Mouse (Mus musculus) MEL-GATA-1-ER (cell line): Measurements from ENCODE around the gene Cd34.

Source experiments
- DNase-seq: peaks from one replicate; pipeline ENCODE4 v3.0.0-alpha.2; 2012; ENCODE audit warnings: low read depth; ENCODE audit errors: extremely low read depth

The Cd34 gene

GRCm38 (mm10) chr1:194938715-194939114 lies at the start of gene Cd34:
Cd34 (plus strand) TSS chr1:194938819.
- DNase-seq = no peak

- no peak for DNase-seq
These were observed 44.1 kb upstream of the Cd34 start for GRCm38 (mm10) chr1:194894513-194894912.

- DNase-seq = no peak
These were observed 43.3 kb upstream of the Cd34 start for GRCm38 (mm10) chr1:194895287-194895686.

DNA sequence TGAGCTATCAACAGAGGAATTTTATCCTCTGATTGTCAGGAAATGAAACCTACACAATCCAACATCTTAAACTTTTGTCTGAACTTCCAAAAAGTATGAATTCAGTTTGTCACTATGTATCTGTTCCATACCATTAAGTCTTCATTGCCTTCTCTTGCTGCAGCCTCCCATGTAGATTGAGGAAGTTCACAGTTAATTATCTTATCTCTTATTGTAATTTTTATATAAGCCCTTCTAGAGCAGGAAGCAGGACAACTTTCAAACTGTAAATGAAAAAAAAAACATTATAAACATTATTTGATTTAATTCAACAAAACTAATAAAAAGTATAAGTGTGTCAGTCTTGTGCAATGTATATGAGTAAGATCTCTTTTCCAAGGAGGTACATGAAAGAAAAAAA lies 37.5 kb upstream of the Cd34 start:
- DNase-seq = peak; percentile 43

DNA sequence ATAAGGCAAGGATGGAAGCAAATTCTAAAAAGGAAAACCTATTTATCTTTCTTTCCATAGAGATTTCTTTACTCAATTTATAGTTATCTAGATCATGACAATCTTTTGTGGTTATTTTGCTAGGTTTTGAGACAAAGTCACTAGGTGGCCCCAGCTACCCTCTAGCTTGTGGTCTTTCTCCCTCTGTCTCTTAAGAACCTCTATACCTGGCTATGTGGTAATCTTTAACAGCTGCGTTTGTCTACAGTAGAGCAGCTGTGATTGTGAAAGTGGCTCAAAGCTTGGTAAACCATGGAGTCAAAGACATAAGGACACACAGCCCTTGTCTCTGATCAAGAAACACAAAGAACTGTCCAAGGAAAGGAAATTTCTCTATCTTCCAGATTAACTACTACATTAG lies 36.8 kb upstream of the Cd34 start:
- no peak for DNase-seq

- no peak for DNase-seq
These were observed 29.7 kb upstream of the Cd34 start for GRCm38 (mm10) chr1:194908956-194909355.

GRCm38 (mm10) chr1:194925753-194926350 lies 12.8 kb upstream of the Cd34 start:
- no peak for DNase-seq

- DNase-seq = no peak
These were observed 10.7 kb upstream of the Cd34 start for GRCm38 (mm10) chr1:194927887-194928286.

DNA sequence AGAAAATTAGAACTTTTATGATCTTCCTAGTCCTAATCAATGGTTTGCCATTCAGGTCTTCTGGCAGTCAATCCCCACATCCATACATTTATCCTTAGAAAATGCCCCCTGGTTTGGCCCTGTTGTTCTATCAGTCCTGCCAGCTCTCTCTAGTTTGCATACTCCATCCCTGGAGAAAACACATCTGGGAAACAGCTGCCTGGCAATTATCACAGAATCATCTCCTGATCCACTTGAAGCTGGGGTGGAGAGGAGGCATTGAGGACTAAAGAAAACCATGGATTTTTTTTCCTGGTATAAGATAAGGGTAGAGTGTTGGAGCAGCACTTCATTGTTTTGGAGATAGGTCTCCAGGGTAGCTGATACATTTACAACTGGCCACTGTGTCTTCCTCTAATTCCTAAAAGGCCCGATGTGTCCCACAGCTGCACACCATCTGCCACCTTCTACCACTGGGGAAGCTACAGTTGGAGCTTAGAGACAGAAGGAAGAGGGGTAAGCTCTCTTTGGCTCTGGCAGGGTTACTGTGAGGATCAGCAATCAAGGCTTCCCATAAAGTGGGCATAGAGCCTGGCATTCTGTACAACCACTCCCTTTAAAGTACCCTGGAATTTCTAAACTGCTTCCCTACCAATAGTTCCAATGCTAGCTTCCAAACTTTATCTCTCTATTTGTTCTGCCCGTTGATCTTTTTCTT lies 9.2 kb upstream of the Cd34 start:
- no peak for DNase-seq

DNA sequence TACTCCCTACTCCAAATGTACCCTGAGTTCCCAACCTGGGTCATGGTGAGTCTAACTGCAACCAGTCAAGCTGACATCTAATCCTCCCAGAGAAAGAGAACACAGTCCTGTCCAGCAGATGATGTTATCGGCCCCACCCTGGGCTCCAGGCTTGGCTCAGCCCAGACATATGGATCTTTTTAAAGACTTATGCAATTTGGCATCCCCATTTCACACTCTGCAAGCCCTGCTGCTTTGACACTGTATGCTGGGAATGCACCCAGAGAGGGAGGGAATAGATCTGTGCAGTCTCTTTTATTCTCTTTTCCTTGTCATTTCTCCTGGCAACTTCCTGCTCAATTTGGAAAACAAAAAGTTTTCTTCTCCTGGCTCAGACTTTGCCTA lies 8.7 kb upstream of the Cd34 start:
- no peak for DNase-seq

DNA sequence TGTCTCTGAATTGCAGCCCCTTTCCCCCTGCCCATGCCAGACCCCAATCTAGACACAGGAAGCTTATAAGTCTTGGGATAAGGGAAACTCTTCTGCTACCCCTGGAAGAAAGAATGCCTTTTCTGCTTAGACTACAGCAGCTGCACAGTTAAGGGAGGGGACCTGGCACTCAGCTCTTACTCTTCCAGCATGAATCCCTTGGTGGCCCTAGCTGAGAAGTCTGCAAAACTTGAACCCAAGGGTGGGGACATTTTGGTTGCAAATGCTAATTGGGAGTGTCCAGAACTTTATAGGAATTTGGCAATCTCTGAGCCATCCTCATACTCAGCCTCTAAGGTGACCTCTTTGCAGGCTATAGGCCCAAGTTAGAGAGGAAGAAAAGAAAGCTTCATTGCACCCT lies 7.9 kb upstream of the Cd34 start:
- no peak for DNase-seq

DNA sequence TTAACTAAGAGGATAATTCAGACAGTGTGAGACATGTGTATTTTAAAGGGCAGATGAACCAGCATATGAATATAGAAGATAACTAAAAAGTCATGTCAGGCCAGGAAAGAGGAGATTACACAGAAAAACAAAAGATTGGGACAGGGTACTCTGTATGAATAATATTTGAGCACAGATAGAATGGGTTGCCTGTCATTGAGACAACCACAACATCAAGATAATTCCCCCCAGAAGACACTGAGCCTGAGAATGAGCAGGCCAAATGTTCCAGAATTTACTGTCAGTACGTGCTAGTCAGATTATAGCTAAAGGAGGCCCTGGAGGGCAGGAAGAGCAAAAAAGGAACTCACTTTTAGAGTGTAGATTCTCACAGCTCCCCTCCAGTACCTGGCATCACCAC lies 3.3 kb upstream of the Cd34 start:
- DNase-seq = peak; percentile 90

DNA sequence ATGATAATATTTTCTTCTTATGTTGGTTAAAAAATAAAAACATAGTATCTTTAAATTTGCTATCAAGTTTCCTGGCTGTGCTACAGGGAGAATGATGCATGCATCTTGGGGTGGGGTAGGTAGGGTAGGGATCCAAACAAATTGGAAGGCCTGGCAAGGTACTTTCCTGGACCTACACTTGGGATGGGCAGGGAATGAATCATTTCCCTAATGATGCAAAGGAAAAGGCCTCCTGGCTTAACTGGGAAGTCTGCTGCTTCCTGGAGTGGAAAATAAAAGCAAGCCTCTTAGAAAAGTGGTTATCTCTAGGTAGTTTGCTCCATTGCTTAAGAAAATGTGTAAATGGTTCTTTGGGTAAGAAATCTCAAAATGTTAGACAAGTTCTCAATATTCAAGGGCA lies 2.9 kb downstream of the Cd34 start:
- no peak for DNase-seq

DNA sequence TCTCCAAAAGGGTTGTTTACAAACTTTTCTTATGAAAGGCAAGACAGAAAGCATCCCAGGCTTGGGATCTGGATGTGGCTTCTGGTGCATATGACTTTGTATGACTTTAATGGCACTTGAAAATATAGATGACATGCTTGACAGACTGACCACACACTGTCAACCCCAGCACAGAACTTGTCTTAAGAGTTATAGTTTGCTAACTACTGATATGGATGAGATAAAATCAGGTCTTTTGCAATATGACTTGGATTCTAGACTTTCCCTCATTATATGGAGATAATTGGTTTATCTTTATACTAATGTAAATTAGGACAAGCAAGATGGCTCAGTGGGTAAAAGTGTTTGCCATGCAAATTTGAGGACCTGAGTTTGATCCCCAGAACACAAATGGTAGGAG lies 4.3 kb downstream of the Cd34 start:
- DNase-seq = no peak

- DNase-seq = peak; percentile 90
These were observed 4.9 kb downstream of the Cd34 start for GRCm38 (mm10) chr1:194943485-194943884.

DNA sequence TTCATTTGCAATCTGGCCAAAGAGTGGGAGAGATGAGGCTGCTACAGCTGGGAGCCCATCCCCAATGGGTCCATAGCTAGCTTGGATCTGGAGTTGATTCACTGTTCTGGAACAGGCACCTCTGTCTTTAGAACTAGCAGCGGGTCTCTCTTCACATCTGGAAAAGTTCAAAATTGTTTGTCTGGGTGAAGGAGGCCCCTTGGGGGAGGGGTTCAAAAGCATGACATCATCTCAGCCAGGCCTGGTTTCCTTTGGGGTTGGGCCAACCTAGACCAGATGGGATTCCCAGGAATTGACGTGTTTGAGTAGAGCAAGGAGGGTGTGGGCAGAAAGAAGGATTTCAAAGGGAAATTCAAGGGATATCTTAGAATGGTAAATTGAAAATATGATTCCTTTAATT lies 6.8 kb downstream of the Cd34 start:
- DNase-seq = no peak

DNA sequence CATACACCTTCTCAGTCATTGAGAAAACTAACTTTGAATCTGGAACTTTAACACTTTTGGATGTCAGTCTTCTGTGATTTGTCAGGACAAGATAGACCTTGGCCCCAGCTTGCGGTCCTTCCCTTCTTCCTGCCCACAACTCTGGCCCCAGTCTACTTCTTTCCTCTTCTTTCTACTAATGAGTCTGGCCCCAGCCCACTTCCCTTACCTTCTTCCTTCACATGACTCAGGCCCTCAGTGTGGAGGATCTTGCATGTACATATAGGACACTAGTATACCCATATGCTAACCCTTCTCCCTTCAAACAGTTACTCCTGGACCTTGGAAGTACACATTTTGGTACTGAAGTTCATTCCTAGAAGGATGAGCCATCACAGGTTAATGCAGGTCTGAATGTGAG lies 7.8 kb downstream of the Cd34 start:
- DNase-seq = no peak

DNA sequence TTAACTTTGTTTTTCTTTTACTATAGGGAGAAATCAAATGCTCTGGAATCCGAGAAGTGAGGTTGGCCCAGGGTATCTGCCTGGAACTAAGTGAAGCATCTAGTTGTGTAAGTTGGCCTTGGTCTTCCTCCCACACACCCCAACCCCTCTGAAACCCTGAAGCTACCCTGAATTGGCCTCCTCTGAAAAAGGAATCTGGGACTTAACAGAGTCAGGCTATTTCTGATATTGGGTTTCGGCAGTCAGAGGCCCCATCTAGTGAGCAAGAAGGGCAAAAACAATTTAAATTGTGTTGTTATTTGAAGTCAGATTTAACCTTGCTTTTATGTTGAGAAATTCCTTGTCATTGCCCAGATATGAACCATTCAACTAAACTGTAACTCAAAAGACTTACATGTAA lies 12.3 kb downstream of the Cd34 start:
- no peak for DNase-seq

DNA sequence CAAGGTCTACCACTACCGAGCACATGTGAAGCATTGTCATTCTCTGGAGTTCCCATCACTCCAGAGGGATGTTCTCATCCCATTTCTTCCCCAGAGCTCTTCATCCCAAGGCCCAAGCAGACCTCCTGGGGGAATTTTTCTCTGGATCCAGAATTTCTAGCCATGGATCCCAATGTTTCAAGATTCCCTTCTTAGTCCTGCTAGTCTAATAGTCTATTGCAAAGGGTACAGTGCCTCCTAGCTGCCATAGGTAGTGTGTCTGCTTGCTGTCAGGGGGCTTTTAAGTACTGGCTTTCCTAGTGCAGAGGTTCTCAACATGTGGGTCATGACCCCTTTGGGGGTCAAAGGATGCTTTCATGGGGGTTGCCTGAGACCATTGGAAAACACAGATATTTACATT lies 14.3 kb downstream of the Cd34 start:
- DNase-seq = no peak

DNA sequence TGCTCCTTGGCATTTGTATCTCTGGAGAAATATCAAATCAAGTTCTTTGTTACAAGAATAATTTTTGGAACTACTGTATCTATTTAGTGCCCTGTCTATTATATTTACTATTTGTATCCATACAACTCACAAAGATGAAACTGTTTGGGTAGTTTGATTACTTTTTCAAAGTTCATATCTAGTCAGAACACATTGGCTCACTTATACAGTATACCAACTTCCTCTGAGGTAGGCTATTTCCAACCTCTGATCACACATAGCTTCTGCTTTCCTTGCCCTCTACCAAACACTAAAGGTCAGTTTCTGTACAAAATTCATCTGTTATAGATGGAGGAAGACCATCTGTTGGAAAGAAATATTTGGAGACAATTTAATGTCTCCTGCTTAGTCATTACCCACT lies 16.1 kb downstream of the Cd34 start:
- no peak for DNase-seq

DNA sequence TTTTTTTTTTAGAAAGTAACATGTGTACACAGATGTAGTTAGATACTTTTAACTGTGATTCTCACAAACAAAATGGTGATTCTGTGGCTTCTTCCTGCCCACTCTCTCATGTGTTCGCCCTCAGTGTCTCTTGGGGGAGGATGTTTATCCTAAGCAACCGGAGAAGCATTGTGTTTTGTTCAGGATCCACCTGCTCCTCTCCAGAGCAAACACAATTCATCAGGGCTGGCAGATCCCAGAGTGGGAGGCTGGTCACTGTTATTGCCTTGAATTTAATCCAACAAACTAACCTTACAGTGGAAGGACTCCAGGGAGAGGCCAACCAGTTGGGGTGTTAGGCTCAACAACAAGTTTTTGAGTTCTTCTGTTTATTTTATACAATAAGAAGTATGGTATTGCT lies 17.1 kb downstream of the Cd34 start:
- no peak for DNase-seq

- no peak for DNase-seq
These were observed 18.4 kb downstream of the Cd34 start for GRCm38 (mm10) chr1:194957021-194957420.

DNA sequence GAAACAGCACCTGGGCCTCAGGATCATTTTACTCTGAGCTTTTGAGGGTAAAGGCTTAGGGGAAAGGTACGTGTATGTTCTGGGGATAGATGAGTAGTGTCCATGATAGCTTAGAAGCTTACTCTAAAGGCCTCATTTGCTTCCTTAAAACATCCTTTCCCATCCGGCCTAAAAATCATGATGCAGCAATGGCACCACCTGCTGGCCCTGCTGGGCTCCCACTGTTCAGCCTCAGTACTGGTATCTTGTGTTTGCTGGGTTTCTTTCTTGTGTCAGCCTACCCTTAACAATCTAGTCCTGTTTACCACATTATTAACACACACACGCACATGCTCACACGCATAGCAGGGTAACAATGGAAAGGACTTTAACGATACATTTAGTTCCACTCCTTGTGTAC lies 23.6 kb downstream of the Cd34 start:
- peak; percentile 62 for DNase-seq

- DNase-seq = no peak
These were observed 24.1 kb downstream of the Cd34 start for GRCm38 (mm10) chr1:194962712-194963111.
